Comparison of ENCODE assay signal across 12 mouse cellular contexts in the genomic region with DNA sequence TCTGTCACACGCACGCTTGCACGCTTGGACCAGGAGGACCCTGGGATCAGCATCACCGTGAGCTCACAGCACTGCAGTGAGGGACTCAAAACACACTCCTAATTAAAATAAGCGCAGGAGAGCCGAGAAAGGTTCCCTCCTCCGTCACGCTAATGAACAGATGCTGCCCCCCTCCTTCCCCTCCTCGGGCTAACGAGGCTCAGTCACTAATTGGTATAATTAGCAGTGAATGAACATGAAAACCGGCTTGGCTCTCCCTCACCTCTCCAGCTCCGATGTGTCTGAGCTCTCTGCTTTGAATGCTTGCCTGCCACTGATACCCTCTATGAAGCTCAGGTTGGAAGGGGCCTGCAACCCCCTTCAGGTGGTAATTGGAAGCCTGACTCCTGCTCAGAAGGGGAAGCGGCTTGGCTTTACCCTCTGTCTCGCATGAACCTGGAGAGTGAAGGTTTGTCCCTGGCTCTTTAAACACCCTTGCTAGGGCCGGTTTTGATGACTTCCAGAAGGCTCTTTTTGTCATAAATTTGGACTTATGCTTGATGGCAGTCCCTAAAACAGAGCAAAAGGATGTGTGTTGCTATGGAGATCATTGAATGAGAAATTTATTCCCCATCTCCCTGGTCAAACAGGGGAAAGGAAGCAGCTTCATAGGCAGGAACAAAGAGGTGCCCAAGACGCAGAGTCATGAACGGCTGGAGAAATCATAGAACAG.
DNase-seq lines count a peak whose midpoint lies in the region; ATAC-seq lines count a peak whose summit lies in the region.
"Had no signal": no experiment of that assay in that cellular context is flagged by ENCODE, and none has a peak within 500 bp of the region (broad histone marks: within the 10 kb centered on the region; RNA-seq: fewer than 3 reads in every experiment).

No protein-coding gene starts in this region.

- no peak overlapping the region for H3K4me3 ChIP-seq in forebrain, embryonic 13.5 days
- H3K4me3 ChIP-seq: heart, embryonic 15.5 days had no signal

- peaks cover 39% of the 10 kb centered on the region for H3K4me1 ChIP-seq in forebrain, embryonic 13.5 days
- H3K4me1 ChIP-seq: heart, embryonic 15.5 days had no signal

- H3K36me3 ChIP-seq in forebrain, embryonic 13.5 days (ENCODE audit: poor library complexity, severe bottlenecking): no peaks in the 10 kb centered on the region
- H3K36me3 ChIP-seq: heart, embryonic 15.5 days had no signal

- peak; percentile 45 for DNase-seq in layer of hippocampus, adult 11-12 months (ENCODE audit: low spot score)
- DNase-seq in layer of hippocampus, adult 9-10 months (ENCODE audit: low spot score): no peak
- DNase-seq in layer of hippocampus, postnatal 25 days (ENCODE audit: extremely low spot score in 1 of 2, low spot score in 1 of 2): peak; percentile 22 to 27
- DNase-seq in retina, embryonic 14.5 days (ENCODE audit: low spot score): peak; percentile 67
- no peak for DNase-seq in adrenal gland, adult 8-10 months
- DNase-seq in cerebellum, adult 9-10 months: no peak
- DNase-seq: kidney, postnatal 14 days; right cerebral cortex, adult 18-20 months; thymus, adult 2 months had no signal

- peak overlapping the region; percentile 31 for H3K4me2 ChIP-seq in forebrain, embryonic 13.5 days
- H3K4me2 ChIP-seq: heart, embryonic 15.5 days had no signal

- peaks cover 5% of the 10 kb centered on the region for H3K9me3 ChIP-seq in forebrain, embryonic 13.5 days (replicated peaks)
- H3K9me3 ChIP-seq: heart, embryonic 15.5 days had no signal

- H3K27me3 ChIP-seq in forebrain, embryonic 13.5 days: no peaks in the 10 kb centered on the region
- H3K27me3 ChIP-seq: heart, embryonic 15.5 days had no signal

- H3K9ac ChIP-seq in forebrain, embryonic 13.5 days: no peak overlapping the region
- H3K9ac ChIP-seq: heart, embryonic 15.5 days had no signal

- 19% methylated on average over 17 of the region's 17 CpGs for WGBS in forebrain, embryonic 13.5 days

- peak overlapping the region; percentile 91 for H3K27ac ChIP-seq in forebrain, embryonic 13.5 days
- H3K27ac ChIP-seq: heart, embryonic 15.5 days had no signal

- peak; percentile 91 for ATAC-seq in forebrain, embryonic 13.5 days
- ATAC-seq in erythroid progenitor cell, adult 5-6 weeks (replicated peaks; ENCODE audit: low FRiP score, poor library complexity, severe bottlenecking): no peak

Comparison
In these comparisons a context has a peak if more than half of its experiments do, and no peak if none do; other contexts are left out.
1. DNase-seq: peak in layer of hippocampus, adult 11-12 months (single experiment), layer of hippocampus, postnatal 25 days (2 of 2) and retina, embryonic 14.5 days (single experiment); none in layer of hippocampus, adult 9-10 months (single experiment), adrenal gland, adult 8-10 months (single experiment) and cerebellum, adult 9-10 months (single experiment).